Mouse (Mus musculus): ENCODE results near the gene R3hdm4. TPM values are rescaled to one million over a fixed set of nuclear protein-coding genes. Genes with fewer than 3 reads are reported as not detected.
"Not testable (repeated sequence)": the region's sequence is repeated elsewhere in the genome, so short reads cannot be mapped to it uniquely, and the experiment has no call there.

The R3hdm4 gene
- polyA plus RNA-seq, 1 experiment: 147 TPM

- no peak for DNase-seq (ENCODE audit: low spot score)
Observed at GRCm38 (mm10) chr10:79906712-79907111, 14.3 kb downstream of the R3hdm4 start.

GRCm38 (mm10) chr10:79900951-79901410 lies 20.0 kb downstream of the R3hdm4 start:
- no peak for DNase-seq (ENCODE audit: low spot score)

GRCm38 (mm10) chr10:79897316-79898245 lies 23.4 kb downstream of the R3hdm4 start:
- DNase-seq (ENCODE audit: low spot score): no peak

- DNase-seq (ENCODE audit: low spot score): no peak
Observed at GRCm38 (mm10) chr10:79896814-79897213, 24.2 kb downstream of the R3hdm4 start.

- DNase-seq (ENCODE audit: low spot score): no peak
Observed at GRCm38 (mm10) chr10:79896306-79896705, 24.7 kb downstream of the R3hdm4 start.

- peak; percentile 68 for DNase-seq (ENCODE audit: low spot score)
Observed at GRCm38 (mm10) chr10:79892451-79893118, 28.4 kb downstream of the R3hdm4 start.

- no peak for DNase-seq (ENCODE audit: low spot score)
Observed at GRCm38 (mm10) chr10:79890670-79891069, 30.3 kb downstream of the R3hdm4 start, which contains the start of gene Cfd. Gene Cfd (plus strand): TSS chr10:79890853.

GRCm38 (mm10) chr10:79889386-79889785 lies 31.6 kb downstream of the R3hdm4 start:
- DNase-seq (ENCODE audit: low spot score): no peak

- no peak for DNase-seq (ENCODE audit: low spot score)
Observed at GRCm38 (mm10) chr10:79886611-79887010, 34.4 kb downstream of the R3hdm4 start.

GRCm38 (mm10) chr10:79886054-79886453 lies 35.0 kb downstream of the R3hdm4 start, which contains the start of gene Elane:
Gene Elane (plus strand): TSS chr10:79886247.
- DNase-seq (ENCODE audit: low spot score): no peak

GRCm38 (mm10) chr10:79884938-79885337 lies 36.1 kb downstream of the R3hdm4 start:
- not testable (repeated sequence) for DNase-seq (ENCODE audit: low spot score)

- no peak for DNase-seq (ENCODE audit: low spot score)
Observed at GRCm38 (mm10) chr10:79884446-79884845, 36.6 kb downstream of the R3hdm4 start.

GRCm38 (mm10) chr10:79883297-79884084 lies 37.5 kb downstream of the R3hdm4 start:
- DNase-seq (ENCODE audit: low spot score): no peak

- DNase-seq (ENCODE audit: low spot score): no peak
Observed at GRCm38 (mm10) chr10:79881981-79882380, 39.0 kb downstream of the R3hdm4 start.

GRCm38 (mm10) chr10:79880721-79881120 lies 40.3 kb downstream of the R3hdm4 start:
- DNase-seq (ENCODE audit: low spot score): no peak

- DNase-seq (ENCODE audit: low spot score): no peak
Observed at GRCm38 (mm10) chr10:79879527-79879926, 41.5 kb downstream of the R3hdm4 start.

- DNase-seq (ENCODE audit: low spot score): no peak
Observed at GRCm38 (mm10) chr10:79877757-79878156, 43.3 kb downstream of the R3hdm4 start.

GRCm38 (mm10) chr10:79877174-79877573 lies 43.8 kb downstream of the R3hdm4 start:
- DNase-seq (ENCODE audit: low spot score): no peak

GRCm38 (mm10) chr10:79874290-79874862 lies 46.6 kb downstream of the R3hdm4 start, which contains the start of the genes Prtn3 and Plppr3:
Gene Prtn3 (plus strand): TSS chr10:79874476.
Gene Plppr3 (minus strand): TSS chr10:79874634.
- DNase-seq (ENCODE audit: low spot score): no peak

- DNase-seq (ENCODE audit: low spot score): no peak
Observed at GRCm38 (mm10) chr10:79873715-79874289, 47.2 kb downstream of the R3hdm4 start.

- DNase-seq (ENCODE audit: low spot score): no peak
Observed at GRCm38 (mm10) chr10:79873313-79873712, 47.7 kb downstream of the R3hdm4 start.
